Mouse (Mus musculus): ENCODE measurements around the gene Acin1. TPM values are rescaled to one million over a fixed set of nuclear protein-coding genes. Genes with fewer than 3 reads are reported as not detected.

Acin1 gene
- polyA plus RNA-seq, 1 experiment from 2014 or later, result 116 TPM

DNA sequence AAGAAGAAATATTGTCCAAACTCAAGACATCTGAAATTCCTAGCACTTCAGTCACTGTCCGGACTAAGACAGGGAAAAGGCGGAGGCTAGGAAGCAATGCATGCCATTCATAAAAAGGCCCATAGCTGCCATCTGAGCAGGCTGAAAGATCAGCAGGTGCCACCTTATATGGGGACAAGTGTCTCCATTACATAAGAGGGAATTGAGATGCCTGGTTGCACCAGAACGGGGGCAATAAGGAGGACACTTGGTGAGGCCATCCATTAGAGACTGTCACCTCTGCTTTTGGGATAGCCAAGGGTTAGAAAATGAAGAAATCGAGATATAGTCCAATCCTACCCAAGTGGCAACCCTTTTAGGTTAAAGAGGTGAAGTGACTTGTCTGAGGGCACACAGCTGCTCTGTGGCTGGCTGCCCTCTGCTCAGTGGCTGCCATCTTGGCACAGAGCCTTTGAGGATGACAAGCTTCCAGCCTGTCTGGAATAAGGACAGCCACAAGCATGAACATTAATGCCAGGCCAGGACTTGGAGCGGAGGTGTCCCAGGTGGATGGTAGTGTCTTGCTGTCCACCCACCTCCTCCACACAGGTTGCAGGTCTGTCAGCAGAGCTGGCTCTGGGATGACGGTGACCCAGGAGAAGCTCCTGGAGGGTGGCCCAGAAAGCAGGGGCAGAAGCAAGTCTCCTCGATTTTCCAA lies 34.1 kb upstream of the Acin1 start:
- no peak overlapping the region for H3K27ac ChIP-seq (ENCODE audit: low read length)

DNA sequence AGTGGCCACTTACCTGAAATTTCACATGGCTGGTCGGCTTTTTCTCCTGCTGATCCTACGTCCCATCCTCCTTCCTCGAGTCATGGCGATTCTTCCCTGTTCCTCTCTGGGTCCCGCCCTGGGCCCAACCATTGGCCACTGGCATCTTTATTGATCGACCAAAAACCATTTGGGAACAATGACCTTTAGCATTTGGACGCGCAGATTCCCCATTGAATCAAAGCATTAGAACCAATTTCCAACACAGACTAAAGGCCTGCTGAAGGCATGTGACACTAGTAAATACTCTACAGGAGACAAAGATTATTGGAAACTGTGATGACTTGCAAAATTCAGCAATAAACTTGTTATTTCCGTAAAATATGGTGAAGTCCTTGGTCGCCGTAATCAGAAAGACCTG lies 33.3 kb upstream of the Acin1 start:
- Histone ChIP-seq H3K9me3 (ENCODE audit: control insufficient read depth, low read length) (no peaks in the 10 kb centered on the region), H3K27ac (ENCODE audit: low read length) (no peak overlapping the region), H3K9ac (ENCODE audit: low read length) (no peak overlapping the region), H3K4me1 (replicated peaks; ENCODE audit: control insufficient read depth, insufficient read depth, low read length) (no peaks in the 10 kb centered on the region), H3K4me3 (ENCODE audit: low read length) (no peak overlapping the region), H3K27me3 (ENCODE audit: control insufficient read depth, insufficient read depth, low read depth, low read length) (no peaks in the 10 kb centered on the region), H3K4me2 (ENCODE audit: low read depth, low read length) (no peak overlapping the region), H3K36me3 (ENCODE audit: control insufficient read depth, insufficient read depth, low read length) (no peaks in the 10 kb centered on the region)
- ATAC-seq (ENCODE audit: low read depth), result no peak
- WGBS, result 86% methylated on average over 11 of the region's 11 CpGs

More for the DNA sequence above, 34.1 kb upstream of the Acin1 start:
- Histone ChIP-seq H3K36me3 (ENCODE audit: control insufficient read depth, insufficient read depth, low read length) (no peaks in the 10 kb centered on the region), H3K9ac (ENCODE audit: low read length) (no peak overlapping the region), H3K27me3 (ENCODE audit: control insufficient read depth, insufficient read depth, low read depth, low read length) (no peaks in the 10 kb centered on the region), H3K4me1 (replicated peaks; ENCODE audit: control insufficient read depth, insufficient read depth, low read length) (no peaks in the 10 kb centered on the region), H3K4me2 (ENCODE audit: low read depth, low read length) (no peak overlapping the region), H3K4me3 (ENCODE audit: low read length) (no peak overlapping the region), H3K9me3 (ENCODE audit: control insufficient read depth, low read length) (no peaks in the 10 kb centered on the region)
- WGBS, result 82% methylated on average over 7 of the region's 7 CpGs
- no peak for ATAC-seq (ENCODE audit: low read depth)

DNA sequence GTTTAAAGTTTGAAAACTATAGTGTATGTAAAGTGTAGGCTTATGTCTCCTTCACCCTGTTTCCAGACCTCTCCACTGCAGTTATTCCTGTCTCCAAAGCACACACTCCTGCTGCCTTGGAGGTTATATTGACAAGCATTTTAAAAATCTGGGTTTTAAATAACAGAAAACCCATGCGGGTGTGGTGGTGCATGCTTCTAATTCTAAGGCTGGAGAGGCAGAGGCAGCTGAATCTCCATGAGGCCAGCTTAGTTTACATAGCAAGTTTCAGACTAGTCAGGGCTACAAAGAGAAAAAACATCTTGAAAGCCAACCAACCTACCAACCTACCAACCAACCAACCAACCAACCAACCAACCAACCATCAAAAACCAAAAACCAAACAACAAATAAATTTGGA lies 28.7 kb upstream of the Acin1 start:
- no peaks in the 10 kb centered on the region for H3K27me3 ChIP-seq (ENCODE audit: control insufficient read depth, insufficient read depth, low read depth, low read length)
- no peak overlapping the region for H3K27ac ChIP-seq (ENCODE audit: low read length)
- H3K36me3 ChIP-seq (ENCODE audit: control insufficient read depth, insufficient read depth, low read length), result no peaks in the 10 kb centered on the region
- no peaks in the 10 kb centered on the region for H3K9me3 ChIP-seq (ENCODE audit: control insufficient read depth, low read length)
- WGBS, result 88% methylated on average over 1 of the region's 1 CpGs
- H3K9ac ChIP-seq (ENCODE audit: low read length), result no peak overlapping the region
- no peak overlapping the region for H3K4me2 ChIP-seq (ENCODE audit: low read depth, low read length)
- peaks cover 7% of the 10 kb centered on the region; the same call in 1 of the 2 replicates for H3K4me1 ChIP-seq (replicated peaks; ENCODE audit: control insufficient read depth, insufficient read depth, low read length)
- ATAC-seq (ENCODE audit: low read depth), result no peak
- no peak overlapping the region for H3K4me3 ChIP-seq (ENCODE audit: low read length)

DNA sequence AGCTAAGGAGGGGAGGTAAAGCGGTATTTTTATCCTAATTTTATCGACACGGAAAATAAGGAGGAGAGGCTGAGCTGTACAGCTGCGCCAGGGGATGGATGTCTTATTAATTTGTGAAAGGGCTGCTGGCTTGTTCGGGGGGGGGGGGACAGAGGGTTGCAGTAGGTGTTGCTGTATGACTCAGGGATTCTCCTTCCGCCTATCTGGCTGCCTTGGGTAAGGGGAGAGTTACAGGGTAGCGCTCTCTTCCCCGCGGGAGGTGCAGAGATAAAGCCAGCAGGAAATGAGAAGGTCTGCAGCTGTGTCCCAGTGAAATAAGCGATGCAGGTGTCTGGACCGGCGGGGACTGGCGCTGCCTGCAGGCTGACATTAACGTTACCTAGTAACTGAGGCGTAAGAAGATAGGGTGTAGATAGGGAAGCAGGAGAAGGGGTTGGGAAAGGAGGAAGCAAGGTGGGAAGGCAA lies 27.9 kb upstream of the Acin1 start:
- H3K9ac ChIP-seq (ENCODE audit: low read length), result peak overlapping the region; percentile 32
- no peak overlapping the region for H3K27ac ChIP-seq (ENCODE audit: low read length)
- H3K4me1 ChIP-seq (replicated peaks; ENCODE audit: control insufficient read depth, insufficient read depth, low read length), result peaks cover 7% of the 10 kb centered on the region; the same call in 1 of the 2 replicates
- peak overlapping the region; percentile 46 for H3K4me3 ChIP-seq (ENCODE audit: low read length)
- H3K27me3 ChIP-seq (ENCODE audit: control insufficient read depth, insufficient read depth, low read depth, low read length), result no peaks in the 10 kb centered on the region
- 2% methylated on average over 15 of the region's 15 CpGs for WGBS
- peak; percentile 26; the same call in 1 of the 2 replicates for ATAC-seq (ENCODE audit: low read depth)
- H3K36me3 ChIP-seq (ENCODE audit: control insufficient read depth, insufficient read depth, low read length), result no peaks in the 10 kb centered on the region
- no peaks in the 10 kb centered on the region for H3K9me3 ChIP-seq (ENCODE audit: control insufficient read depth, low read length)
- H3K4me2 ChIP-seq (ENCODE audit: low read depth, low read length), result peak overlapping the region; percentile 81

DNA sequence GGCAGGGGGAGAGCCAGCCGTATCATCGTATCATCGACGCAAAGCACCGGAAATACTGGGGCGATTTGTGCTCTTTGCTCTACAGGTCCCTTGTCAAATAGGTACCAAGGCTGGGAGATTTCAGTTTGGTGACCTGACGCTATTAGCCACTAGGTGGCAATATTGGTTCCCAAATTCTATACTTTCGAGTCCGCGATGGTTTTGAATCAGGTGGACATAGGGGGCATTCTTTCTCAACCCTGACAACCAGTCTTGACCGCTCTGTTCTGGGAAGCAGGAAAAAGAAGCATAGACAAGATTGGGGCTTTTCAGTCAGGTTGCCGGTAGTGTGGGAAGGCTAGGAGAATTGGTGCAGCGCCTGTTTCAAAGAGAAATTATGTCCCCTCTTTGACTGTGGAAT lies 27.4 kb upstream of the Acin1 start:
- Histone ChIP-seq H3K4me2 (ENCODE audit: low read depth, low read length) (peak overlapping the region; percentile 81), H3K4me1 (replicated peaks; ENCODE audit: control insufficient read depth, insufficient read depth, low read length) (peaks cover 7% of the 10 kb centered on the region; the same call in 1 of the 2 replicates), H3K9me3 (ENCODE audit: control insufficient read depth, low read length) (no peaks in the 10 kb centered on the region), H3K27me3 (ENCODE audit: control insufficient read depth, insufficient read depth, low read depth, low read length) (no peaks in the 10 kb centered on the region), H3K36me3 (ENCODE audit: control insufficient read depth, insufficient read depth, low read length) (no peaks in the 10 kb centered on the region), H3K9ac (ENCODE audit: low read length) (no peak overlapping the region), H3K27ac (ENCODE audit: low read length) (no peak overlapping the region), H3K4me3 (ENCODE audit: low read length) (peak overlapping the region; percentile 46)
- under 1% methylated on average over 13 of the region's 13 CpGs for WGBS
- peak; percentile 56; the same call in 1 of the 2 replicates for ATAC-seq (ENCODE audit: low read depth)

DNA sequence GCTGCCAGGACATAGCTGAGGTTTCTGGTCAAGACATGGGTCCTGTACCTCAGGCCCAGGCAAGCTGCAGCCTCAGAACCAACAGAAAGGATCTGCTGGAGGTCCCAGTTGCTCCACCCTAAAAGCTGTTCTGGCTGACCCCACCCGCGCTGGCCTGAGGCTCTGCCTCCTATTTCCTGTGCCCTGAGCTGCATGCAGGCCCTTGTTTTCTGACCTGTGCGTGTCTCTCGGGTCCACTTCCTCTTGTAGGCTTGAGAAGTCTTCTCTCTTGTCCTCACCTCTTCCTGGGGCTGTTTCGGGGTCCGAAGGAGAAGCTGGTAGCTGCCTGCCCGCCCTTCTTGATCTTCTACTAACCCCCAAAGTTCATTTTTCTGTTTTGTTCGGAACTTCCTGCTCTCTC lies 26.1 kb upstream of the Acin1 start:
- no peak overlapping the region for H3K4me2 ChIP-seq (ENCODE audit: low read depth, low read length)
- no peaks in the 10 kb centered on the region for H3K36me3 ChIP-seq (ENCODE audit: control insufficient read depth, insufficient read depth, low read length)
- no peaks in the 10 kb centered on the region for H3K27me3 ChIP-seq (ENCODE audit: control insufficient read depth, insufficient read depth, low read depth, low read length)
- H3K4me3 ChIP-seq (ENCODE audit: low read length), result no peak overlapping the region
- 0 out of 2 replicates have a peak, but pooled peaks have one; percentile 24 for ATAC-seq (ENCODE audit: low read depth)
- peaks cover 7% of the 10 kb centered on the region; the same call in 1 of the 2 replicates for H3K4me1 ChIP-seq (replicated peaks; ENCODE audit: control insufficient read depth, insufficient read depth, low read length)
- no peaks in the 10 kb centered on the region for H3K9me3 ChIP-seq (ENCODE audit: control insufficient read depth, low read length)
- peak overlapping the region; percentile 33; the same call in 1 of the 2 replicates for H3K27ac ChIP-seq (ENCODE audit: low read length)
- H3K9ac ChIP-seq (ENCODE audit: low read length), result peak overlapping the region; percentile 5; the same call in 1 of the 2 replicates
- WGBS, result 62% methylated on average over 8 of the region's 8 CpGs

DNA sequence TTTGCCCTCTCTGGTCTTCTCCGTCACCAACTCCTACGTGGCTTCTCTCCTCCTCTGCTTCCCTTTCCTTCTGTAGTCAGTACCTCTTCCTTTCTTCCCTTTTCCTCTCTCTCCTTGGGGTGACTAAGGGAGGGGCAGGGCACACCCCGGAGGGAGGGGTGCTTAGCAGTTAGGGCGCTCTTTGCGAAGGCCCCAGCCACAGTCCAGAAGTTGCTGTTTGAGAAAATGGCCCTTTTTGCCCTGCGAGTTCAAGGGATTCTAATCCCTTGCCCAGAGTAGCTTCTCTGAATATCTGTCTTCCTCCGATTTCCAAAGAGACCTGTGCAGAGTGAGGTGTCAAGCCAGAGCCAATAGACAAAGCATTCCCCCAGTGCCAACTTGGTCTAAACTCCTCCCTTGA lies 25.3 kb upstream of the Acin1 start, which contains the start of gene Cebpe:
Gene Cebpe (minus strand): TSS at position 101 of the 400 bp plus-strand sequence.
- Histone ChIP-seq H3K9me3 (ENCODE audit: control insufficient read depth, low read length) (no peaks in the 10 kb centered on the region), H3K4me3 (ENCODE audit: low read length) (no peak within 1 kb of the TSS), H3K27ac (ENCODE audit: low read length) (peak within 1 kb of the TSS; percentile 33; the same call in 1 of the 2 replicates), H3K9ac (ENCODE audit: low read length) (peak within 1 kb of the TSS; percentile 5; the same call in 1 of the 2 replicates), H3K4me1 (replicated peaks; ENCODE audit: control insufficient read depth, insufficient read depth, low read length) (peaks cover 7% of the 10 kb centered on the region; the same call in 1 of the 2 replicates), H3K4me2 (ENCODE audit: low read depth, low read length) (no peak within 1 kb of the TSS), H3K27me3 (ENCODE audit: control insufficient read depth, insufficient read depth, low read depth, low read length) (no peaks in the 10 kb centered on the region), H3K36me3 (ENCODE audit: control insufficient read depth, insufficient read depth, low read length) (no peaks in the 10 kb centered on the region)
- no peak for ATAC-seq (ENCODE audit: low read depth)
- 79% methylated on average over 7 of the region's 7 CpGs for WGBS

DNA sequence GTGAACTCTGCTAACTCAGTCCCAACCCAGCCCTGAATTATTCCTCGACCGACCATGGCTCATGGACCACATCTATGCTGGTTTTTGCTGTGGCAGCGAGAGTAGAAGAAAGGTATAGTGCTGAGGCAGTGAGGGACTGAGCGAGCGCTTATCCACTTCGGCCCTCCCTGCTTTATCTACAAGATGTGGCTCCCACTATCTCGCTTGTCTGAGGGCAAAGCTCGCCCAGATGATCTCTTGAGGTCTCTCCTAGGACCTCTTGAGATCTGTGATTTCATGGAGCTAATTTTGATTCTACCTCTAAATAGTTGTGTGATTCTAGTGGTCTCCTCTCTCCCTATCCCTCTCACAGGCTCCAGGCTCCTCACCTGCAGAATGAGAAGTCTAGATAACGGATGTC lies 22.3 kb upstream of the Acin1 start:
- no peak overlapping the region for H3K9ac ChIP-seq (ENCODE audit: low read length)
- 67% methylated on average over 9 of the region's 9 CpGs for WGBS
- H3K9me3 ChIP-seq (ENCODE audit: control insufficient read depth, low read length), result no peaks in the 10 kb centered on the region
- H3K4me1 ChIP-seq (replicated peaks; ENCODE audit: control insufficient read depth, insufficient read depth, low read length), result no peaks in the 10 kb centered on the region
- no peak for ATAC-seq (ENCODE audit: low read depth)
- H3K27ac ChIP-seq (ENCODE audit: low read length), result no peak overlapping the region
- no peak overlapping the region for H3K4me3 ChIP-seq (ENCODE audit: low read length)
- no peaks in the 10 kb centered on the region for H3K36me3 ChIP-seq (ENCODE audit: control insufficient read depth, insufficient read depth, low read length)
- no peak overlapping the region for H3K4me2 ChIP-seq (ENCODE audit: low read depth, low read length)
- no peaks in the 10 kb centered on the region for H3K27me3 ChIP-seq (ENCODE audit: control insufficient read depth, insufficient read depth, low read depth, low read length)

DNA sequence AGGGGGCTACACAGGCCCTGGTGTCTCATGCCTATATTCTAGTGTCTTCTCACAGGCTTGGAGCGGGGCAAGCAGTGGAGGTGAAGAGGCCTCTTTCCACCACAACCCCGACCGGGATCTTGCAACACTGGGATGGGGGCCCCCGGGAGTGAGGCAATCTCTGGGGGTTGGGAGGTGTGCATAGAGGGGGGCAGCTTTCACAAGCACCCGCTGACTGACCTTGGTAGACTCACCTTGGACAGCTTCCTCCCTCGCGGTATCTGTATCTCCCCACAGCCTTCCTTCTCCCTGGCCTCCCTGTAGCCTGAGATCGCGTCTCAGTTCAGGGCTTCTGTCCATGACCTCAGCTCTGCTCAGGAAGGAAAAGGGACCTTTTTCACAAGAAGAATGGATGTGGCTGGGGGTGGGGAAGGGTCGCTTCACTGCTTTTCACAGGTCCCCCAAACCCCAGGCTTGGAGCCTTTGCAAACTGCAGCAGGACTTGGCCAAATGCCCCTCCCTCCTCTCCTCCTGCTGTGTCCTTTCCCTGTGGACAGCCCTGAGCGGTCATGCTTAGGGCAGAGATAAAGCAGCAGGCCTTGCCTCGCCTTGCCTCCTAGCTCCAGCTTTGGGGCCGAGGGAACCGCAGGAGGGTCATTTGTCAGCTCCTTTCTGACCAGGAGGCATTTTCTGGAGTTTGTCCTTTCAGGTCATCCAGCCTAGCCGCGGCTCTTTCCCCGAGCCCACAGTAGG lies 20.0 kb upstream of the Acin1 start:
- H3K9me3 ChIP-seq (ENCODE audit: control insufficient read depth, low read length), result no peaks in the 10 kb centered on the region
- H3K36me3 ChIP-seq (ENCODE audit: control insufficient read depth, insufficient read depth, low read length), result no peaks in the 10 kb centered on the region
- no peak overlapping the region for H3K4me3 ChIP-seq (ENCODE audit: low read length)
- no peak overlapping the region for H3K27ac ChIP-seq (ENCODE audit: low read length)
- no peak overlapping the region for H3K4me2 ChIP-seq (ENCODE audit: low read depth, low read length)
- H3K27me3 ChIP-seq (ENCODE audit: control insufficient read depth, insufficient read depth, low read depth, low read length), result no peaks in the 10 kb centered on the region
- no peak for ATAC-seq (ENCODE audit: low read depth)
- H3K4me1 ChIP-seq (replicated peaks; ENCODE audit: control insufficient read depth, insufficient read depth, low read length), result no peaks in the 10 kb centered on the region
- H3K9ac ChIP-seq (ENCODE audit: low read length), result no peak overlapping the region
- WGBS, result 43% methylated on average over 17 of the region's 17 CpGs

Measured in lung, embryonic 16.5 days (tissue).